Mouse (Mus musculus): ENCODE measurements at regions not wholly inside any gene's neighbourhood (a gene's known extent, or its start where the extent isn't known, plus 50 kb on each side); places are given as distances from the start of the nearest gene placed in this dataset.

GRCm38 (mm10) chr14:68246966-68247365 lies 1047.1 kb downstream of the Synb start:
- no peak for DNase-seq (ENCODE audit: low spot score in 2 of 2)

- no peak for DNase-seq (ENCODE audit: low spot score in 2 of 2)
Observed at GRCm38 (mm10) chr14:68240146-68240545, 1054.0 kb downstream of the Synb start.

- no peak for DNase-seq (ENCODE audit: low spot score in 2 of 2)
Observed at GRCm38 (mm10) chr14:68224152-68224551, 1069.9 kb downstream of the Synb start.

GRCm38 (mm10) chr14:68219025-68219595 lies 1075.0 kb downstream of the Synb start:
- DNase-seq (ENCODE audit: low spot score in 2 of 2): no peak

- DNase-seq (ENCODE audit: low spot score in 2 of 2): no peak
Observed at GRCm38 (mm10) chr14:68218471-68218870, 1075.6 kb downstream of the Synb start.

GRCm38 (mm10) chr14:68217986-68218385 lies 1076.1 kb downstream of the Synb start:
- no peak for DNase-seq (ENCODE audit: low spot score in 2 of 2)

GRCm38 (mm10) chr14:68213879-68214278 lies 1080.2 kb downstream of the Synb start:
- no peak for DNase-seq (ENCODE audit: low spot score in 2 of 2)

GRCm38 (mm10) chr14:68198802-68199201 lies 1095.3 kb downstream of the Synb start:
- no peak for DNase-seq (ENCODE audit: low spot score in 2 of 2)

GRCm38 (mm10) chr14:68197470-68197800 lies 1096.7 kb downstream of the Synb start:
- no peak for DNase-seq (ENCODE audit: low spot score in 2 of 2)

- DNase-seq (ENCODE audit: low spot score in 2 of 2): no peak
Observed at GRCm38 (mm10) chr14:68196762-68197469, 1097.2 kb downstream of the Synb start.

- DNase-seq (ENCODE audit: low spot score in 2 of 2): no peak
Observed at GRCm38 (mm10) chr14:68196201-68196600, 1097.9 kb downstream of the Synb start.

GRCm38 (mm10) chr14:68189876-68190275 lies 1104.2 kb downstream of the Synb start:
- DNase-seq (ENCODE audit: low spot score in 2 of 2): no peak

GRCm38 (mm10) chr14:68188325-68188724 lies 1105.8 kb downstream of the Synb start:
- no peak for DNase-seq (ENCODE audit: low spot score in 2 of 2)

- no peak for DNase-seq (ENCODE audit: low spot score in 2 of 2)
Observed at GRCm38 (mm10) chr14:68182606-68183005, 1111.5 kb downstream of the Synb start.

GRCm38 (mm10) chr14:68181168-68181567 lies 1112.9 kb downstream of the Synb start:
- no peak for DNase-seq (ENCODE audit: low spot score in 2 of 2)
